Mouse (Mus musculus): ENCODE results near the gene Hoxa1.

- TF ChIP-seq TBP (conservative IDR thresholded peaks at IDR 0.05; ENCODE audit: low read depth, low read length) (no peak), HCFC1 (IDR thresholded peaks at IDR 0.05; ENCODE audit: low read depth, low read length) (no peak), BHLHE40 (IDR thresholded peaks at IDR 0.05; ENCODE audit: low read depth, low read length) (no peak), CTCF (conservative IDR thresholded peaks at IDR 0.05 in 1 of 2, IDR thresholded peaks at IDR 0.05 in 1 of 2; ENCODE audit: low read depth in 2 of 2, low read length in 2 of 2) (no peak), POLR2A (IDR thresholded peaks at IDR 0.05; ENCODE audit: low read depth, low read length) (no peak), ZMIZ1 (IDR thresholded peaks at IDR 0.05; ENCODE audit: low read depth, low read length) (no peak)
Observed at GRCm38 (mm10) chr6:52137841-52138535, 20.1 kb downstream of the Hoxa1 start.
